Comparison of ENCODE assay signal across 21 mouse cellular contexts in genomic region chrX:140303731-140304130, GRCm38 (mm10). TPM values are rescaled to one million over a fixed set of nuclear protein-coding genes. Genes with fewer than 3 reads are reported as not detected.
A peak's percentile ranks its signal among the peaks of the same experiment; 100 is the strongest.
DNase-seq lines count a peak whose midpoint lies in the region; ATAC-seq and TF ChIP-seq lines count a peak whose summit lies in the region.
"Had no signal": no experiment of that assay in that cellular context is flagged by ENCODE, and none has a peak within 500 bp of the region (broad histone marks: within the 10 kb centered on the region; RNA-seq: fewer than 3 reads in every experiment).

No protein-coding gene starts in this region.

- WGBS in hindbrain, embryonic 15.5 days: 63% methylated on average over 4 of the region's 4 CpGs
- 67% methylated on average over 4 of the region's 4 CpGs for WGBS in hindbrain, postnatal 0 days
- WGBS in limb, embryonic 14.5 days: 36% methylated on average over 4 of the region's 4 CpGs

- no peak overlapping the region for H3K4me3 ChIP-seq in hindbrain, embryonic 15.5 days
- H3K4me3 ChIP-seq in hindbrain, postnatal 0 days (ENCODE audit: low read length): no peak overlapping the region
- H3K4me3 ChIP-seq in limb, embryonic 14.5 days (replicated peaks; ENCODE audit: low read length): no peak overlapping the region
- H3K4me3 ChIP-seq: embryonic facial prominence, embryonic 12.5 days; heart, embryonic 13.5 days; hindbrain, embryonic 12.5 days had no signal

- H3K9me3 ChIP-seq in hindbrain, embryonic 15.5 days: no peaks in the 10 kb centered on the region
- H3K9me3 ChIP-seq in hindbrain, postnatal 0 days (ENCODE audit: low read length): no peaks in the 10 kb centered on the region
- no peaks in the 10 kb centered on the region for H3K9me3 ChIP-seq in limb, embryonic 14.5 days (ENCODE audit: control insufficient read depth, low read length)
- H3K9me3 ChIP-seq: embryonic facial prominence, embryonic 12.5 days; heart, embryonic 13.5 days; hindbrain, embryonic 12.5 days had no signal

- H3K27ac ChIP-seq in hindbrain, embryonic 15.5 days (replicated peaks): no peak overlapping the region
- no peak overlapping the region for H3K27ac ChIP-seq in hindbrain, postnatal 0 days
- no peak overlapping the region for H3K27ac ChIP-seq in limb, embryonic 14.5 days (replicated peaks; ENCODE audit: low read depth, low read length)
- H3K27ac ChIP-seq: embryonic facial prominence, embryonic 12.5 days; heart, embryonic 13.5 days; hindbrain, embryonic 12.5 days had no signal

- DNase-seq in hindbrain, postnatal 0 days (ENCODE audit: low spot score): no peak
- DNase-seq in brain, adult 2 months (ENCODE audit: low read depth, low spot score): peak; percentile 31
- DNase-seq in embryo, embryonic 11 days: peak; percentile 4
- peak; percentile 40 for DNase-seq in limb, embryonic 14.5 days (ENCODE audit: low spot score)
- no peak for DNase-seq in adrenal gland, adult 8-10 months
- DNase-seq: adrenal gland, postnatal 25 days; cerebellum, adult 2 months; cerebellum, postnatal 10 days; gastrocnemius, postnatal 36 days; heart, adult 11 months; heart, postnatal 36 days had no signal

- H3K36me3 ChIP-seq in hindbrain, embryonic 15.5 days: no peaks in the 10 kb centered on the region
- no peaks in the 10 kb centered on the region for H3K36me3 ChIP-seq in hindbrain, postnatal 0 days (ENCODE audit: insufficient read depth, low read length)
- H3K36me3 ChIP-seq in limb, embryonic 14.5 days (ENCODE audit: control insufficient read depth, insufficient read depth, low read length): no peaks in the 10 kb centered on the region
- H3K36me3 ChIP-seq: embryonic facial prominence, embryonic 12.5 days; heart, embryonic 13.5 days; hindbrain, embryonic 12.5 days had no signal

- no peak for TF ChIP-seq POLR2A in limb, embryonic 14.5 days (IDR thresholded peaks at IDR 0.05; ENCODE audit: borderline replicate concordance, extremely low read depth, insufficient read depth, insufficient read length)

- peak; percentile 51; the same call in 1 of the 2 replicates for ATAC-seq in hindbrain, embryonic 15.5 days (ENCODE audit: low FRiP score, low read depth)
- ATAC-seq in hindbrain, postnatal 0 days: no peak
- no peak; the same call in 1 of the 2 replicates for ATAC-seq in limb, embryonic 14.5 days (ENCODE audit: low FRiP score, low read depth)
- ATAC-seq: activated CD4-positive, CD25-positive, alpha-beta regulatory T cell, adult 4 months; forebrain, embryonic 14.5 days; intestine, embryonic 16.5 days; Patski had no signal

- no peak overlapping the region for H3K9ac ChIP-seq in hindbrain, embryonic 15.5 days
- no peak overlapping the region for H3K9ac ChIP-seq in hindbrain, postnatal 0 days (replicated peaks; ENCODE audit: low read length)
- no peak overlapping the region for H3K9ac ChIP-seq in limb, embryonic 14.5 days (ENCODE audit: low read depth, low read length, severe bottlenecking)
- H3K9ac ChIP-seq: embryonic facial prominence, embryonic 12.5 days; heart, embryonic 13.5 days; hindbrain, embryonic 12.5 days had no signal

- peaks cover 3% of the 10 kb centered on the region; the same call in 1 of the 2 replicates for H3K27me3 ChIP-seq in hindbrain, embryonic 15.5 days
- no peaks in the 10 kb centered on the region for H3K27me3 ChIP-seq in hindbrain, postnatal 0 days (ENCODE audit: insufficient read depth, low read length)
- no peaks in the 10 kb centered on the region for H3K27me3 ChIP-seq in limb, embryonic 14.5 days (ENCODE audit: control insufficient read depth, insufficient read depth, low read length)
- H3K27me3 ChIP-seq: CH12.LX had no signal

- H3K4me2 ChIP-seq in hindbrain, embryonic 15.5 days: no peak overlapping the region
- H3K4me2 ChIP-seq in hindbrain, postnatal 0 days (ENCODE audit: low read depth, low read length): no peak overlapping the region
- no peak overlapping the region for H3K4me2 ChIP-seq in limb, embryonic 14.5 days (replicated peaks; ENCODE audit: low read depth, low read length, severe bottlenecking)
- H3K4me2 ChIP-seq: embryonic facial prominence, embryonic 12.5 days; heart, embryonic 13.5 days; hindbrain, embryonic 12.5 days had no signal

- H3K4me1 ChIP-seq in hindbrain, embryonic 15.5 days (replicated peaks): no peaks in the 10 kb centered on the region
- no peaks in the 10 kb centered on the region for H3K4me1 ChIP-seq in hindbrain, postnatal 0 days (ENCODE audit: insufficient read depth, low read length)
- H3K4me1 ChIP-seq in limb, embryonic 14.5 days (ENCODE audit: control insufficient read depth, insufficient read depth, low read length): no peaks in the 10 kb centered on the region
- H3K4me1 ChIP-seq: embryonic facial prominence, embryonic 12.5 days; heart, embryonic 13.5 days; hindbrain, embryonic 12.5 days had no signal

- TF ChIP-seq CTCF in hindbrain, postnatal 0 days (IDR thresholded peaks at IDR 0.05; ENCODE audit: low read depth): no peak

RNA-seq across cellular contexts. Expression of gene Frmpd3, which starts 38.3 kb away (rescaled TPM):
- polyA plus RNA-seq in hindbrain, embryonic 15.5 days (2015; fragmentation: Nextera tagmentation; extraction: Ambion mirVana): 2.9 and 5.0 TPM in 2 replicates
- total RNA-seq in hindbrain, postnatal 0 days (2014; rRNA removed): 13.3 and 15.6 TPM in 2 replicates
- polyA plus RNA-seq in hindbrain, postnatal 0 days (2015; fragmentation: Nextera tagmentation; extraction: Ambion mirVana): 3.2 and 3.9 TPM in 2 replicates
- polyA plus RNA-seq in limb, embryonic 14.5 days (2012; rRNA removed): 1.1 and 1.2 TPM in 2 replicates
- 0.44 and 0.56 TPM in 2 replicates for polyA plus RNA-seq in limb, embryonic 14.5 days (2014; fragmentation: Nextera tagmentation; extraction: Ambion mirVana)
- total RNA-seq in adrenal gland, adult 8-10 months (2022): not detected
- total RNA-seq: adrenal gland, postnatal 25 days; gastrocnemius, adult 8-10 months; gastrocnemius, postnatal 36 days; heart, postnatal 36 days had no signal
- polyA plus RNA-seq: activated CD4-positive, CD25-positive, alpha-beta regulatory T cell, adult 4 months; intestine, embryonic 16.5 days had no signal

Comparison
In these comparisons a context has a peak if more than half of its experiments do, and no peak if none do; other contexts are left out.
1. DNase-seq: peak in brain, adult 2 months (single experiment), embryo, embryonic 11 days (single experiment) and limb, embryonic 14.5 days (single experiment); none in hindbrain, postnatal 0 days (single experiment) and adrenal gland, adult 8-10 months (single experiment).